Mouse (Mus musculus) urinary bladder, postnatal 14 days (tissue): ENCODE measurements around the gene Ipo13.

ENCODE experiments used
- DNase-seq: peaks from one replicate; pipeline ENCODE4 v3.0.0; 2021; ENCODE audit warnings: low spot score

Ipo13 gene

GRCm38 (mm10) chr4:117913421-117913820 lies 1.4 kb downstream of the Ipo13 start:
- DNase-seq, result peak; percentile 50

GRCm38 (mm10) chr4:117912685-117913273 lies 2.0 kb downstream of the Ipo13 start:
- DNase-seq, result no peak

GRCm38 (mm10) chr4:117912131-117912561 lies 2.7 kb downstream of the Ipo13 start:
- DNase-seq, result no peak

GRCm38 (mm10) chr4:117908834-117909453 lies 5.9 kb downstream of the Ipo13 start:
- DNase-seq, result no peak

GRCm38 (mm10) chr4:117906196-117906595 lies 8.6 kb downstream of the Ipo13 start:
- DNase-seq, result peak; percentile 46

GRCm38 (mm10) chr4:117904761-117905160 lies 10.0 kb downstream of the Ipo13 start:
- no peak for DNase-seq

- no peak for DNase-seq
Observed at GRCm38 (mm10) chr4:117904094-117904493, 10.7 kb downstream of the Ipo13 start.

GRCm38 (mm10) chr4:117898111-117898510 lies 16.7 kb downstream of the Ipo13 start:
- no peak for DNase-seq

- no peak for DNase-seq
Observed at GRCm38 (mm10) chr4:117896031-117896430, 18.8 kb downstream of the Ipo13 start.

GRCm38 (mm10) chr4:117895339-117895738 lies 19.5 kb downstream of the Ipo13 start:
- DNase-seq, result no peak

- no peak for DNase-seq
Observed at GRCm38 (mm10) chr4:117894601-117895000, 20.2 kb downstream of the Ipo13 start.

- peak; percentile 71 for DNase-seq
Observed at GRCm38 (mm10) chr4:117893376-117893775, 21.4 kb downstream of the Ipo13 start.

GRCm38 (mm10) chr4:117891738-117892161 lies 23.0 kb downstream of the Ipo13 start, which contains the start of gene Dph2:
TSS of gene Dph2 (minus strand) at chr4:117892032.
- DNase-seq, result peak; percentile 78

- no peak for DNase-seq
Observed at GRCm38 (mm10) chr4:117890750-117891149, 24.0 kb downstream of the Ipo13 start.

GRCm38 (mm10) chr4:117890031-117890430 lies 24.8 kb downstream of the Ipo13 start:
- DNase-seq, result no peak

- DNase-seq, result no peak
Observed at GRCm38 (mm10) chr4:117889471-117889870, 25.3 kb downstream of the Ipo13 start.

- no peak for DNase-seq
Observed at GRCm38 (mm10) chr4:117887920-117888319, 26.9 kb downstream of the Ipo13 start.

GRCm38 (mm10) chr4:117887133-117887532 lies 27.7 kb downstream of the Ipo13 start, which contains the start of gene Atp6v0b:
TSS of gene Atp6v0b (minus strand) at chr4:117887333.
- DNase-seq, result peak; percentile 94

GRCm38 (mm10) chr4:117886644-117887043 lies 28.2 kb downstream of the Ipo13 start:
- DNase-seq, result no peak

- DNase-seq, result no peak
Observed at GRCm38 (mm10) chr4:117885994-117886393, 28.8 kb downstream of the Ipo13 start.

- no peak for DNase-seq
Observed at GRCm38 (mm10) chr4:117885093-117885492, 29.7 kb downstream of the Ipo13 start.

- DNase-seq, result no peak
Observed at GRCm38 (mm10) chr4:117884146-117884545, 30.7 kb downstream of the Ipo13 start.
